Mouse (Mus musculus) thymus, postnatal 36 days (tissue): ENCODE results near the gene Ube2i.

Source experiments
- DNase-seq, 2 experiments: peaks; one replicate each; pipeline ENCODE4 v3.0.0; 2022; ENCODE audit warnings: mixed read lengths in 2 of 2

Gene Ube2i

DNA sequence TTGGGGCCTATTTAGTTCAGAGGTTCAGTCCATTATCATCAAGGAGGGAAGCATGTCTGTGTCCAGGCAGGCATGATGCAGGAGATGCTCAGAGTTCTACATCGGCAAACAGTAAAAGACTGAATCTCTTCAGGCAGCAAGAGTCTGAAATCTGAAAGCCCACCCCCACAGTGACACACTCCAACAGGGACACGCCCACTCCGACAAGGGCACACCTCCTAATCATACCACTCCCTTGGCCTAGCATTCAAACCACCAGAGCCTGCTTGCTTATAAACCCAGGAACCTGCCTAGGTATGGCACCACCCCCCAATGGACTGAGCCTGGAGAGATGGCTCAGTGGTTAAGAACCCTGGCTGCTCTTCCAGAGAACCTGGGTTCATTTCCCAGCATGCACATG, 59.0 kb downstream of the Ube2i start:
- no peak for DNase-seq
